Mouse (Mus musculus): ENCODE measurements at regions not wholly inside any gene's neighbourhood (a gene's known extent, or its start where the extent isn't known, plus 50 kb on each side); places are given as distances from the start of the nearest gene placed in this dataset.

- peak; percentile 1 for DNase-seq (ENCODE audit: low read depth, low spot score)
Observed at GRCm38 (mm10) chrX:85481326-85481725, 92.5 kb upstream of the Tab3 start.

- no peak for DNase-seq (ENCODE audit: low read depth, low spot score)
Observed at GRCm38 (mm10) chrX:85496943-85497342, 76.9 kb upstream of the Tab3 start.
